Mouse (Mus musculus) lung, postnatal 25 days (tissue): ENCODE measurements around the gene Gpr19.

Experiments
- DNase-seq: peaks from one replicate; pipeline ENCODE4 v3.0.0; 2022; ENCODE audit warnings: low spot score

Gene Gpr19

GRCm38 (mm10) chr6:134922511-134923195 lies 24.3 kb upstream of the Gpr19 start:
- DNase-seq, result no peak

GRCm38 (mm10) chr6:134921695-134922510 lies 23.5 kb upstream of the Gpr19 start:
- DNase-seq, result no peak

DNA sequence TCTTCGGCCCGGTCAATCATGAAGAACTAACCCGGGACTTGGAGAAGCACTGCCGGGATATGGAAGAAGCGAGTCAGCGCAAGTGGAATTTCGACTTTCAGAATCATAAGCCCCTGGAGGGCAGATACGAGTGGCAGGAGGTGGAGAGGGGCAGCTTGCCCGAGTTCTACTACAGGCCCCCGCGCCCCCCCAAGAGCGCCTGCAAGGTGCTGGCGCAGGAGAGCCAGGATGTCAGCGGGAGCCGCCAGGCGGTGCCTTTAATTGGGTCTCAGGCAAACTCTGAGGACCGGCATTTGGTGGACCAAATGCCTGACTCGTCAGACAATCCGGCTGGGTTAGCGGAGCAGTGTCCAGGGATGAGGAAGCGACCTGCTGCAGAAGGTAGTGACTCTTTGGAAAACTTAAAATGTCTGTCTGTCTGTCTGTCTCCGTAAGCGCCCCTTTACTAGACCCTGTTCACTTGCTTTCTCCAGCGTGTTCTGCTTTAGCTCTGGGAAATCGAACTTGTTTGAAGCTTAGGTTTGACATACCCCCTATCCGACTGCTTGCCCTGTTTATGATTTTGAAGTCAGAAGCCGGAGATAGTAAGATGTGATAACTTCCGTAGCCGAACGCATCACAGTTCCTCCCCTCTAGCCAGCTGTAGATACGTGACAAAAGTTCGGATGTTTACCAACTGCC lies 22.8 kb upstream of the Gpr19 start:
- DNase-seq, result peak; percentile 46

DNA sequence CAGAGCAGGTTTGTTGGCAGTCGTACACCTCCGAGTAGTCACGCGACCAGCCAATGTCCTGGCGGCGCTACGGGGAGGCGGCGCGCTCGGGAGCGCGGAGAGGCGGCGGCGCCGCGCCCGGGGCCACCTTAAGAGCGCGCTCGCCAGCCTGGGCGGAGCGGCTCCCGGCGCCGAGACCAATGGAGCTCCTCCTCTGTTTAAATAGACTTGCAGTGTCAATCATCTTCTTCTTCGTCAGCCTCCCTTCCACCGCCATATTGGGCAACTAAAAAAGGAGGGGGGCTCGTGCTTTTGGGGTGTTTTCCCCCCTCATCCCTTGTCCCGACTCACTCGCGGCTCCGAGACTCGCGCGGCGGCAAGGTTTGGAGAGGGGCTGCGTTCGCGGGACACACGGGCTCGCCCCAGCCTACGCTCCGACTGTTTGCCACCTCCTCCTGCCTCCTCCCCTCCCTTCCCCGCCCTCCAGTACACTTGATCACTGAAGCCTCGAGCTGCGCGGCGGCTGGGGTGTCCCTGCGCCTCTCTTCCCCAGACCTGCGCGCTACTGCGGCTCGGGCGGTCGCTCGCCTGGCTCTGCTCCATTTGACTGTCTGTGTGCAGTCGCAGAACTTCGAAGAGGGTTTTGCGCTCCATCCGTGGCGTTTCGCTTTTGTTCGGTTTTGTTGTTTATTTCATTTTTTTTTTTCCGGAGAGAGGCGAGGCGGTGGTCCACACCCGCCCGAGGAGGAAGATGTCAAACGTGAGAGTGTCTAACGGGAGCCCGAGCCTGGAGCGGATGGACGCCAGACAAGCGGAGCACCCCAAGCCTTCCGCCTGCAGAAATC lies 22.0 kb upstream of the Gpr19 start, which contains the start of gene Cdkn1b:
Gene Cdkn1b (plus strand): TSS at position 212 of the 824 bp plus-strand sequence.
- DNase-seq, result peak; percentile 93

DNA sequence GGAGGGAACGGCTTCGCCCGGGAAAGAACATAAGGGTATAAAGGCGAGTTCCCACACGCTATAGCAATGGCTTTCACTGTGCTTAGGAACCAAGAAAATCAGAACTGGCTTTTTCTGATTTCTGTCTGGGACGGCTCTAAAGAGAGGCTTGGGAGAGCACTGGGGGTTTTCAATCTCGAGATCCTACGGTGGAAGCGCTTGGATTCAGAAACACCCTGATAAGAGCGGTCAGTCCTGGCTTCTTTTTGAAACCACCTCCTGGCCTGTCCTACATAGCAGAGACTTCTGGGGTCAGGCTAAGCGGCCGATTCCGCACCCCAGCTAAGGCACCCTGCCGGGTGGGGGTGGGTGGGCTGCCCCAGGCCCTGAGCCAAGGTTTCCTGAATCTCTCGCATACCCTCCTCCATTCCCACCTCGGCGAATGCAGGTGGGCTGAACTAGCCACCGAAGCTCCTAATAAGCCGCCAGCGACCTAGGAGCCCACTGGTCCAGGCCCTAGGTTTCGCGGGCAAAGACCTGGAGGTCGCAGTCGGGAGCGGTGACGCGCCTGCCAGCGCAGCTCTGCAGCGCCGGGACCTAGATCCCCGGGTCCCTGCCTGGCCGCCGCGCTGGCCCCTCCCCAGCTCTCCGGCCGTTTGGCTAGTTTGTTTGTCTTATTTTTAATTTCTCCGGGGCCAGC lies 21.3 kb upstream of the Gpr19 start:
- DNase-seq, result no peak

- no peak for DNase-seq
Measured at GRCm38 (mm10) chr6:134918769-134919168, 20.4 kb upstream of the Gpr19 start.

DNA sequence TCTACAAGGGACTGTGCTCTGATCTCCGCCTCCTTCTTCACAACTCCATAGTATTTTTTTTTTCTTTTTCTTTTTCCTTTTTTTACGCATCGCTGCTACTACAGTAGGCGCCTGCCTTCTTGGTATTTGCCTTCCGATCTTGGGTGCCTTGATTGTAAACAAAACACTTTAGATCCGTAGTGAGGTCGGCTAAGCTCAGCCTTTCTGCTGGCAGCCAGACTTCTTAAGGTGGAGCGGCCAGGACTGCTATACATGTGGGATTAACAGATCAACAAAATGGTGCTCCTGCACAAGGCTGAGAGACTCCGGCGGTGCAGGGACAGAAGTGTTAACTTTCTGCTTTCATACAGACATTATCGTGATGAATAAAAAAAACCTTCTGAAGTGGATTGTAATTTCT lies 18.7 kb upstream of the Gpr19 start:
- peak; percentile 85 for DNase-seq

DNA sequence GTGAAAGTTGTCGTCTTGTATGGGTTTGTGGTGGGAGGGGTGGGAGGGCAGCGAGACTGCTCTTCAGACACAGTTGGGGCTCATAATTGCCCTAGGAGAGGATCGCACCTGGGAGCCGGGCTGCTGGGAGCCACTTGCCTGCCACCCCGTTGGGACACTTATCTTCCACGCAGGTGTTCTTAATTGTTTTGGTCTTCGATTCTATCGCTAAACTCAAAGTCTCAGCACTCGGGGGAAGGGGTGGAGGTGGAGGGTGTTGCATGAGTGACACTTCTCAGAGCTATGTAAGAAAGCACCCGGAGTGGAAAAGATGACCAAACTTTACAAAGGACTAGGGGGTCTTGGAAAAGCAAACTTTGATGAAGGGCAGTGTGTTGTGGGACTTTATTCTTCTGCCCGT lies 18.3 kb upstream of the Gpr19 start:
- DNase-seq, result no peak

GRCm38 (mm10) chr6:134914523-134914922 lies 16.1 kb upstream of the Gpr19 start:
- DNase-seq, result no peak

DNA sequence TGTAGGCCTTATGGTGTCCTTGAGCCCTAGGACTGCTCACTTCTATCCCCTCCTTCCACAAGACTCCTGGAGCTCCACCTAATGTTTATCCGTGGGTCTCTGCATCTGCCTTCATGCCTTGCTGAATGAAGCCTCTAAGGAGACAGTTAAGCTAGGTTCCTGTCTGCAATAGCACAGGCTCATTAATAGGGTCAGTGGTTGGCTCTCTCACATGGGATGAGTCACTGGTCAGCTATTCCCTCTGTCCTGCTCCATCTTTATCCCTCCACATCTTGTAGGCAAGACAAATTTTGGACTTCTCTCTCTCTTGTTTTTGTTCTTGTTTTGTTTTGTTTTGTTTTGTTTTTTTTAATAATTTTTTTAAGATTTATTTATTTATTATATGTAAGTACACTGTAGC lies 7.4 kb upstream of the Gpr19 start:
- no peak for DNase-seq

DNA sequence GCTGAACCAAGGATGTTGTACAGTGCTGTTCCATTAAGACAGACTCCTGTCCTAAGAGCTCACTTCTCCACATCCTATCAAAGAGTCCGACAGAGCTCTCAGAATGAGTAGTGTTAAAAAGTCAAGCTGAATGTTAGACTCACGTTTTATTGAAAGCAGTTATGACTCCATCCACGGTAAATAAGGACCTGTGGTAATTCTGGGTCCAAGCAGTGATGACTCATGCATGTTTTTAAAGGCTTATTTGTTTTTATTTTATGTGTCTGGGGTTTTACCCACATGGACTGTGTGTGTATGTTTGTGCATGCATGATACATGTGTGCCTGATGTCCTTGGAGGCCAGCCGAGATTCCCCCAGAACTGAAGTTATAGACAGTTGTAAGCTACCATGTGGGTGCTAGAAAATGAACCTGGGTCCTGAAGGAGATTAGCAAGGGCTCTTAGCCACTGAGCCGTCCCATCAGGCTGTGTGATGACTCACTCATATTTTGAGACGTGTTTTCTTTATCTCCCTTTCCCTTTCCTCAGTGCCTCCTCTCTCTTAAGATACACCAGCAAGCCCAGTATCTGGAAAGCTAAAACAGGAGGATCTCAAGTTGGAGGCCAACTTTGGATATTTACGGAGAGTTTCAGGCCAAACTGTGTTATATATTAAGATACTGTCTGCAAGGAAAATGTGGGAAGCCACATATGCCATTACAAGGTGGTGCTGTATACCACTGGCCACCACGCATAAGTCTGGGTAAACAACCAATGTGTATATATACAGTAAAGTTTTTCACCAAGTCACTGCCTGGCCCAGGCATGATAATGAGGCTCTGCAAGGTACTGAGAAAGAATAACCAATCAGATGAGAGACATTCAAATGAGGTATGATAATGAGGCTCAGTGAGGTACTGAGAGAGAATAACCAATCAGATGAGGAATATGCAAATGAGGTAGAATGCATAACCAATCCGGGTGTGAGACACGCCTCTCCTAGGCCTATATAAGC lies 5.8 kb upstream of the Gpr19 start:
- no peak for DNase-seq

- no peak for DNase-seq
Measured at GRCm38 (mm10) chr6:134903368-134903767, 5.0 kb upstream of the Gpr19 start.

- DNase-seq, result peak; percentile 96
Measured at GRCm38 (mm10) chr6:134897443-134898094, 809 bp downstream of the Gpr19 start.

- DNase-seq, result no peak
Measured at GRCm38 (mm10) chr6:134896570-134897436, 1.6 kb downstream of the Gpr19 start.

DNA sequence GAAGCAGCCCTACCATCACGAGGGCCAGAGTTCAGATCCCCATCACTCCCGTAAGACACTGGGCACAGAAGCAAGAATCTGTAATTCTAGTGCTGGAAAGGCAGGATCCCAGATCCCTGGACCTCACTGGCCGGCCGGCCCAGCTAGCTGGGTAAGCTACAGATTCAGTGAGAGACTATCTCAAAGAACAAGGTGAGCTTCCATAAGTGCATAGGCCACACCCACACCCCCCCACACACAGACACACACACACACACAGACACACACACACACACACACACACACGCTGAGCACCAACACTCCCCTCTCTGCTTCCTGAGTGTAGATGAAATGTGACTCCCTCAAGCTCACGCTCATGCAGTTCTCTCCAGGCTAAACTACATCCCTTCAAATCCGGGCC lies 7.9 kb downstream of the Gpr19 start:
- DNase-seq, result no peak

GRCm38 (mm10) chr6:134889763-134890162 lies 8.6 kb downstream of the Gpr19 start:
- no peak for DNase-seq

DNA sequence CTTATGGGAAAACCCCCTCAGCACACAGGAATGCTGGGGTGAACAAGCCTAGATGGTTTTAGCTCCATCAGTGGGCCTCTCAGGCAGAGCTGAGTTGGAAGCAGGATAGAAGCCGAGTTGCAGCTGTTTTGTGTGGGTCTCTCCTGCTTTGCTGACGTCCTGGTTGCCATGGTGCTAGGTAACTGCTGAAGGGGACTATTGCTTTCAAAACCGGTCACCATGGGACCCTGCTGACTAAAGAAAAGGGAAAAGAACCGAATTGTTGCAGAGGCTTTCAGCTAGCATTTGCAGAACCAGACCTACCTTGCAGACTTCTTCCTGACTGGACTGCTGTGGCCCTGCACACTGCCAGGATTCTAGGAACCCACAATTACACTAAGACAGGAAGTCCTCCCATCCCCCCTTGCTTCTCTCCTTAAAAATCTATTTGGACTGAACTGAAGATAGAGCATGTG lies 9.8 kb downstream of the Gpr19 start:
- no peak for DNase-seq

DNA sequence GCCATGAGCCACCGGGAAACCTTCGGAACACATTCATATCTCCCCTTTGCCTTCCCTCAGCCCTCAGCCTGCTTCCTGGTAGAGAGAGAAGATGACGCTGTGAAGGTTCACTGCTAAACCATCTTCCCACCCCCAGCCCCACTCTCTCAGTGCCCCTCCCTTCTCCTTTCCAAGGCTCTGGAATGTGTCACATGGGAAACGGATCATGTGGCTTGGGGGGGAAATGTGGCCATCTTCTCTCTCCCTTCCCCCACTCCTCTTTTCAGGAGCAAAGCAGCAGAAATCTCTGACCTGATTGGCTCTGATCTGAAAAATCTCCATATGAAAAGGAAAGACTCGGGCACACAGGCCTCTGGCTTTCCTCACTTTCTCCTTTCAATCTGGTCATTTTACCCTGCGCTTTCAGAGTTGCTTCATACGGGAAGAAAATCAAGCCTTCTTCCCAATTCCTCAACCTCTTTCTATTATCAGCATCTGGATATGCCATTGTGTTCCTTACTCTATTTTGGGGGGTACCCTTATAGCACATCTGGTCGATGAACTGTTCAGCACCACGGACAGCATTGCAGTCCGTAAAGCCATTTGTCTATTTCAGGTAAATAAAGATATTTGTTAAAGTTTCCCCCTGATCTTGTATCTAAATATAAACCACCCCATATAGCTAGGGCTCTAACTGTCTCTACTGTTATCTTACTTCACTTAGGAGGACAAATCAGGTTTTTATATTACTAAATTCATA lies 10.5 kb downstream of the Gpr19 start:
- no peak for DNase-seq
